Mouse (Mus musculus) cerebellum, postnatal 10 days (tissue): ENCODE results near the gene Cmklr1.

ENCODE experiments used
- DNase-seq, 2 experiments: peaks; one replicate each; pipeline ENCODE4 v3.0.0; 2021; ENCODE audit warnings: mixed read lengths in 2 of 2

Gene Cmklr1

DNA sequence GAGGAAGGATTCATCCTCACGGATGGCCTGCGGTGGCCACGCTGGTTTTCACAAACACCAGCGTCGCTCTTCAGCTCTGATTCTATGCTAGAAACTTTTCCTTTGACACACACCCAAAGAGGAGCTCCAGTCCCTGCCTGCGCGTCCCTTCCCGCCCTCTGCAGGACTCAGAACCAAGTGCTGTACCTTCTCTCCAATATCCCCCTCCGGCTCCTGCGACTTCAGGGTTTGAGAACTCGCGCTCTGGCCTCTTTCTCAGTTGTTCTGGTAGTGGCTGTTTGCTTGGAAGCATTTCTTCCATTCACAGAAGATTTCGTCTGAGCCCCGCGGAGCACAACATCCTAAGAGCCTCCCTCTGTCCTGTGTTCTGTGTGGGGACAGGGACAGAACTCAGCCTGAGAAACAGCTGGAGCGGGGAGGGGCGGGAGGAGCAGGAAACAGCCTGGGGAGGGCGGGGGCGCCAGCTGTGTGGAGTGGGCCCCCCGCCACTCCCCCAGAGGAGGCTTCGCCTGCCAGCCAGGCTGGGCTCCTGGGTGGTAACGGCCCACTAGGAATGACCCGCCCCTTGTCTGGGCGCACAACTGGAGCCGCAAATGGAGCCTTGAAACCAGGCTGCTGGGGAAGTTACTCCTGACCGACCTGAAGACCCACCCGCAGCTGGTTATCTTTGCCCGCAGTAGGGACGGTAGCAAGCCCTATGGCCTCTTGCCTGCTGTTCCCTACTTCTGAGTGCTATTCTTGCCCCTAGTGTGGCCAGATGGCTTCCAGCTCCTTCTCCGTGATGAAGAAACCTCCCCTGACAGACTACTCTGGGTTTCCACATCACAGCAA is at the start of gene Cmklr1:
Gene Cmklr1 (minus strand): TSS at position 392 of the 831 bp plus-strand sequence.
- DNase-seq: peak in 1 of 2 experiments; percentile 48

DNA sequence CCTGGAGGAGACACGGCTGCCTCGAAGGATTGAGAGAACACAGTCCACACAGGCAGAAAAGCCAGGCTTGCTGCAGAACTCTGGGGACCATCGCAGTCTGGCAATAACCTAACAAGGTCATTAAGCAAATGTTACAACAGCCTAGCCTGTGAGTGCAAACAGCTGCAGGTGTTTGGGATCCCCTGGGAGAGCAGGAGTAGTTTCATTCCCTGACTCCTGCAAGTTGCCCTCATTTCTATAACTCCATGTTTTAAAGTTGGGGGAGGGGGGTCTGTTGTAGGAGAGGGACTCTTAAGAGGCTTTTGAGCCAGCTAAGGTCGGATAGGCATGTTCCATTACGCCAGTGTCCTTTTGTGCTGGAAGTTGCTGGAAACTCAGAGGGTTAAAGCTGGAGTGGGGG is 44.2 kb upstream of the Cmklr1 start:
- peak in 1 of 2 experiments; percentile 19 for DNase-seq

DNA sequence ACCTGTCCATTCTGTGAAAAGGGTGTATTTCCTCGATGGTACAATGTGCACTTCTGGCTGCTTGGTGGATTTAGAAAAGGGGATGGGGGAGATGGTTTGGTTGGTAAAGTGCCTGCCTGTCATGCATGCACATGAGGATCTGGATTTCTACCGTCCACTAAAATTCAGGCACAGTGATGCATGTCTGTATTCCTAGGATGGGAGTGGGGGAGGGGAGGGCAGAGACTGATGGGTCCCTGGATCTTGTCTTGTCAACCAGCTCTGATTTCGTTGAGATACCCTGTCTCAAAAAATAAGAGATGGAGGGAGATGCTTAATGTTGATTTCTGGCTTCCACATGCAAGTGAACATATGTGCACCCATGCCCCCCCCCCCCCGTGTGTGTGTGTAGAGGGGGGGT is 43.8 kb upstream of the Cmklr1 start:
- DNase-seq: peak; percentile 52 to 63

DNA sequence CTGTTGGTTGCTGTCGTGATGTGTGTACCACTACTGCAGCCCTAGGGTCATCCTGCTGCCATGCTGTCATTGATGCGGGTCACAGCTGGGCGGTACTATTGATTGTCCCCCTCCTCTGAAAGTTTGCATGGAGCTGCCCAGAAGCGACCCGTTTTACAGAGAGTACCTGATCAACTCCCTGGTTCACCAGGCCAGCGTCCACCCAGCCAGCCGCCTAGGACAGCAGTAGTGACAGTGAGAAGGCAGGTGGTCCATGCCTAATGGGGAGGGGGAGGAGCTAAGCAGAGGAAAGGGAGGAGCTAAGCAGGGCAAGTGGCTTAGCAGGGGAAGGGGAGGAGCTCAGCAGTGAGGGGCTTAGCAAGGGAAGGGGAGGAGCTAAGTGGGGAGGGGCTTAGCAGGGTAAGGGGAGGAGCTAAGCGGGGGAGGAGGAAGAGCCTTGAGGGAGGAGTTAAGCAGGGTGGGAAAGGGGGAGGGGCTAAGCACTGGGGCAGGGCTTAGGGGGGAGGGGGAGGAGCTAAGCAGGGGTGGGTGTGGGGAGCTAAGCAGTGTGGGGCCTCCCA is 43.0 kb upstream of the Cmklr1 start:
- peak in 1 of 2 experiments; percentile 16 for DNase-seq

DNA sequence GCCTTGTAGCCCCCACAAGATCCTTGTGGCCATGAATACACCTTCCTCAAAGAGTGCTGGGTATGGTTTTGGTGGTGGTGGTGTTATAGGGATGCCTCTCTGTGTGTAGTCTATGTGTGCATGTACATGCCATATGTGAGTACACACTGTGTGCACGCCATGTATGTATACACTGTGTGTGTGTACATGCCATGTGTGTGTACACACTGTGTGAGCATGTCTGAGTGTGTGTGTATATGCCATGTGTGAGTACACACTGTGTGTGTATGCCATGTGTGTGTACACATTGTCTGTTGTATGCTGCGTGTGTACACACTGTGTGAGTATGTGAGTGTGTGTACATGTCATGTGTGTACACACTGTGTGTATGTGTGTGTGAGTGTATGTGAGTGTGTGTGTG is 40.6 kb upstream of the Cmklr1 start:
- no peak for DNase-seq

DNA sequence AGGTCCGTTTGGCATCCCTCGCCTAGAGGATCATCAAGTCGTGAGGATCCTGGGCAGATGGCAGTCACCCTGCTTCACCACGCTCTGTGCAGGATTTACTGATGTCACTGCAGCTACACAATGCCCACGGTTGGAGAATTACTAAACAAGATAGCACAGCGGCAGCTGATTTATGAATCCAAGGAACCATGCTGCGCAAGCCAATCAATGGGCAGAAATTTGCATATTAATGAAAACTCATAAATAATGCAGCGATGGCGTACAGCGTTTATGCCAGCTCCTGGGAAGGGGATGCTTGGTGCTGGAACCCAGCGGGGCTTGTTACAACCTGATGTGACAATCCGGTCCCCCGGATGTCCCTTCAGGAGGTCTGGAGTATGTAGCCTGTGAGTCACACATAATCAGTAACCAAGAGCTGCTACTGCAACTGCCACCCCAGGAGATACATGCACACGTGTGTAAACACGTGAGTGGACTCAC is 39.9 kb upstream of the Cmklr1 start:
- peak; percentile 69 for DNase-seq

DNA sequence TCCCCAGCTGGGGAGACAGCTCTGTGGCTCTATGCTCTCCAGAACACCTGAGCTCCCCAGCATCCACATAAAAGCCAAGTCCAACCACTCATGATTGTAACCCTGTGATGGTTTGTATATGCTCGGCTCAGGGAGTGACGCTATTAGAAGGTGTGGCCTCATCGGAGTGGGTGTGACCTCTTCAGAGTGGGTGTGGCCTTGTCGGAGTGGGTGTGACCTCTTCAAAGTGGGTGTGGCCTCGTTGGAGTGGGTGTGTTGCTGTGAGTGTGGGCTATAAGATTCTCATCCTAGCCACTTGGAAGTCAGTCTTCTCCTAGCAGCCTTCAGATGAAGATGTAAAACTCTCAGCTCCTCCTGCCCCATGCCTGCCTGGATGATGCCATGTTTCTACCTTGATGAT is 37.3 kb upstream of the Cmklr1 start:
- no peak for DNase-seq

DNA sequence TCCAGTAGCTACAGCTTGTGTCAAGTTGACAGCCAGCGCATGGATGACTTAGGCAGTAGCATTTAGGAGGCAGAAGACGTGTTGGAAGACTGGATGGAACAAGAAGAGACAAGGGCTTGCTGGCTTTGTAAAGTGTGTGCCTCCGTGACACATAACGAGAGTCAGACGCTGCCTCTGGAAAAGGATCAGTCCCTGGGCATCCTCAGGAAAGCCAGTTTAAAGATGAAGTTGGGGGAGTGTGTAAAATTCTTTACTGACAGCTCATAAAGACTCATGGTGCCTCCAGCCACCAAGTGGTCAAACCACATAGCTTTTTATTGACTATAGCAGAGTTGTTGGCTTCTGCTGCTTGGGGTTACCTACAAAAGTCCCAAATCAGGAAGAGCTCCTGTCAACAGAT is 35.2 kb upstream of the Cmklr1 start:
- DNase-seq: no peak

DNA sequence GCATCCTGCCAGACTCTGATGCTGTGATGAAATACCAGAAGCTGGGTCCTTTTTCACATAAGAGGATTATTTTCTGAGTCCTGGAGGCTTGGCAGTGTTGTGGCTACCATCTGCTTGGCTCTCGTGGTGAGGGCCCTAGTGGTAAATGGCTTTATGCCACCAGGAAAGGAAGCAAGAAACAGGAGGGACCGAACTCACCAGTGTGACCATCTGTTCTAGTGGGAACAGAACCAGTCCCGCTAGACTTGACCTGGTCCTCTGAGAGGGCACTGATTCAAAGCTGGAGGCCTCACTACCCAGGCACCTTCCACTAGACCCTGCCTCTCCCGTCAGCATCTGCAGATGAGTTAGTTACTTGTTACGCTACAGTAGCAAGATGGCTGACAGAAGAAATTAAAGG is 33.0 kb upstream of the Cmklr1 start:
- DNase-seq: peak; percentile 82 to 86

DNA sequence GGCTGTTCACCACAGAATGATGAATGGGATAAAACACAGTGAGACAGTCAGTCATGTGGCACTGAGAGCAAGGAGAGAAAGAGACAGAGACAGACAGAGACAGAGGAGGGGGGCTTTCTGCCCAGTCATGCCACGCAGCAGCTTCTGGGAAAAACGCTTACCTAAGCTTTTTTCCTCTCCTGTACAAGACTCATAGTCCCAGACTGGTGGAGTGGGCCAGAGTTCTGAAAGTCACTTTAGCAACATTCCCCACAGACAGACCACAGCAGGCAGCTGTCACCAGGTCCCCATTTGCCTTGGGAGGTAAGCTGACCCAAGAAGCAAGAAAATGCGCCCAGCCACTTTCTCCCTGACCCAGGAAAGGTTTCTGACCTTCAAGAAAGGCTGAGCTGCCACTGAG is 32.2 kb upstream of the Cmklr1 start:
- DNase-seq: no peak

DNA sequence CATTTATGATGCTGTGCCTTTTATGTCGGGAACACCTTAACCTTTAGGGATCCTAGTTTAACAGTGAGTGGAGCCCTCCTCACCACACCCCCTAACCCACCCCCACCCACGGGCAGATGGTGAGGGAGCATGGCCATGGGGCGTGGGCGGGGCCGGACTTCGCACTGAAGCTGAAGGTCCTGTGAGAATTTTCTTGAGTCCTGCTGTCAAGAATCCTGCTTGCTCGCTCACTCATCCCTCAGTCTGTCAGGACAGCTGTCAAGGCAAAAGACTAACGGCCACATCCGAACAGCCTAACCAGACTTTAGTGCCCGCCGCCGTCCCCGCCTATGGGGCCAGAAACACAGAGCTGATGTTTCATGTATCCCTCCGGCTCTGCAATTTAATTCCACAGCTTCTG is 31.0 kb upstream of the Cmklr1 start:
- DNase-seq: peak in 1 of 2 experiments; percentile 57

DNA sequence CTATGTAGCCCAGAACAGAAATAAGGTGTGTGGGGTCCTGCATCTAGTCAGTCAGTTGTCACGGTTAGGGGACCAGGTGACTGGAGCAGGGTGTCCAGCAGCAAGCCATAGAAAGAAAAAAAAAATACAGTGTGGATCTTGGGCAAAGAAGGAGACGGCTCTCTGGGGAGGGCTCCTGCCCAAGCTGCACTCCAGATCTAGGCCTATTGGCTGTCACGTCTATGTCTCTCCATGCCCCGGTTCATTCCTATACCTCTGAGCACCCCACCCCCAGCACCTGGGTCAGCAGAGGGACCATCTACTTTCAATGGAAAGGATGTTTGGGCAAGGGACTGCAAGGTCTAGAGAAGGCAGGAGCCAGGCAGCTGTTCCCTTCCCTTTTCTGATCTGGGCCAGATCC is 29.3 kb upstream of the Cmklr1 start:
- no peak for DNase-seq

DNA sequence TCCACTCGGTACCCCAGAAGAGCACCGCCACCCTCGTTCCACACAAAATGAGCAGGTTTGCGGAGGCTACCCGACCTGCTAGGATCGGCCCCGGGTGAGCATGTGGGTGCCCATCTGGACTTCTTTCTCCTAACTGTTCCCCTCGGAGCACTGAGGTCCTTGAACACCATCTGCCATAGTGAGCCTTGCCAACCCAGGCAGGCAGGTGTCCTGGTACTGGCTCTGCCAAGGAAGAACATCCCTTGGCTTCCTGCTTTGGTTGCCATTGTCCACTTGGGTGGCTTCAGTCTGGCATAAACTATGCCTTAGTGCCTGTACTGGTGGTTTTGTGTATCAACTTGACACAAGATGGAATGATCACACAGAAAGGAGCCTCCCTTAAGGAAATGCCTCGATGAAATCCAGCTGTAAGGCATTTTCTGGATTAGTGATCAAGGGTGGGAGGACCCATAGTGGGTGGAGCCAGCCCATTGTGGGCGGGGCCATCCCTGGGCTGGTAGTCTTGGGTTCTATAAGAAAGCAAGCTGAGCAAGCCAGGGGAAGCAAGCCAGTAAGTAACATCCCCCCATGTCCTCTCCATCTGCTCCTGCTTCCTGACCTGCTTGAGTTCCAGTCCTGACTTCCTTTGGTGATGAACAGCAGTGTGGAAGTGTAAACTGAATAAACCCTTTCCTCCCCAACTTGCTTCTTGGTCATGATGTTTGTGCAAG is 28.7 kb upstream of the Cmklr1 start:
- DNase-seq: peak; percentile 97 to 98

DNA sequence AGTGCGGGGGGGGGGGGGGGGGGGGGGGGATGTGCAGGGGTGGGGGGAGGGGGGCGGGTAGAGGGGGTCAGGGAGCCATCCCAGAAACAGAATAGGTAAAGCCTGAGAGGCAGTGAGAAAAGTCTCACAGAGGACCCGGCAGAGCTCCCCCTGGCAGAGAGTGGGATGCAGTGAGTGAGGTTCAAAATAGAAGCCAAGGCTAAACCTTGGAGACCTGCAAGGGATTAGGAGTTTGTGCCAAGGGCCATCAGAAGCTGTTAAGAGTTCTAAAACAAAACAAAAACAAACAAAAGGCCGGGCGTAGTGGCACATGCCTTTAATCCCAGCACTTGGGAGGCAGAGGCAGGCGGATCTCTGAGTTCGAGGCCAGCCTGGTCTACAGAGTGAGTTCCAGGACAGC is 27.3 kb upstream of the Cmklr1 start:
- DNase-seq: peak in 1 of 2 experiments; percentile 60

DNA sequence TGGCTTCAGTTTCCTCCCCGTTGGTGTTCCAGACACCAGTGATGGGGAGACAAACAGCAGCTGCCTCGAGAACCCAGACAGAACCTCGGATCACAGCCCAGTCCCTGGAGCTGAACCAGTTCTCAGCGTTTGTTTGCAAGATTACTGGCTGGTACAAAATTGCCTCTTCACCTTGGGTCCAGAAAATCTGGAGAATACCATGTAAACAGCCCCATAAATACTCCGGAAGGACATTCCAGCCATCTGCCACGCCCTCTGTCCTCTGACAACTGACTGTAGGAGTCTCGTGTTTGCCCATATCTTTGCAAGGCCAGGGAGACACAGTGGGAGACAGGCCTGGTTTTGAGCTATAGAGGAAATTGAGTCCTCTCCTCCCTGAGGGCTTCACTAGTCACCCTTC is 24.6 kb upstream of the Cmklr1 start:
- no peak for DNase-seq

DNA sequence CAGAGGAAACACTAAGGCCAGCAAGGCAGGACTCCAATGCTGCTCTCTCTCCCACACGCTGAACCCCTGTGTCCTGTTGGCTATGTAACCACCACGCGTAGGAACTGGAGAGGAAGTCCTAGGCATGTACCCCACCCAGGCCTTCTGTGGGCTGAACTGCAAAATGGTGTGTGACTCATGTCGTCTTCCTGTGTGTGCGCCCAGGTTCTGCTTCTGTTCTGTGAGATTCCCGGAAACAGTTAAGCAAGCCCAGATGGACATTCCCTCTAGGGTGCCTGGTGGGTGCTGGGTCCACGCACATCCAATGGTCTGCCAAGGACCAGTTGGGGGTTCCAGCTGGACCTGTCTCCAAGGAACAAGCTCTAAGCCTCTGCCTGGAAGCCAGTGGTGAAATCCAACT is 22.2 kb upstream of the Cmklr1 start:
- peak in 1 of 2 experiments; percentile 35 for DNase-seq

DNA sequence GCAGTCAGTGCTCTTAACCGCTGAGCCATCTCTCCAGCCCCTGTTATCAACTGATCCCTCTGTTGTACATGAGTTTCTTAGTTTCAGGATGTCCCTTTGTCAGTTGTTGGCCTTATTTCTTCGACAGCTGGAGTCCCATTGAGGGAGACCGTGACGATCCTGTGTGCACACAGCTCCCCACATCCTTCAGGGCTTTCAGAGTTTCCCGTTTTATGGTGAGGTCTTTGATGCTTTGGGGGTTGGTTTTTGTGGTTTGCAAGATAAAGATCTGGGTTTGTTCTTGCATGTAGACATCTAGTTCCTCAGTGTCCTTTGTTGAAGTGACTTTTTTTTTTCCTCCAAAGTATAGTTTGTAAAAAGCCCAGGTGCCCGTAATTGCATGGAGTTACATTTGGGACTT is 20.4 kb upstream of the Cmklr1 start:
- no peak for DNase-seq

DNA sequence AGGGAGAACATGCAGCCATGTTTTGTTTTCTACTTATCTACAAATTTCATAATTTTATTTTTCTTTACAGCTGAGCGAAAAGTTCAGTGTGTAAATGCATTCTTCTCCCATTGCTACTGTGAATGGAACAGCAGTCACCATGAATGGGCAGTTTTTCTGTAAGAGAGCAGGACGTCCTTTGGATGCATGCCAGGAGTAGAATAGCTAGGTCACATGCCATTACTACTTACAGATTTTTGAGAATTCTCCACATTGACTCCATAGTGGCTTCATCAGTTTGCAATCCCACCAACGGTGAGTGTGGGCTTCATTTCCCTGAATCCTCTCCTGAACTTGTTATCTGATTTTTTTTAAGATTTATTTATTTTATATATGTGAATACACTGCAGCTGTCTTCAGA is 19.9 kb upstream of the Cmklr1 start:
- no peak for DNase-seq

DNA sequence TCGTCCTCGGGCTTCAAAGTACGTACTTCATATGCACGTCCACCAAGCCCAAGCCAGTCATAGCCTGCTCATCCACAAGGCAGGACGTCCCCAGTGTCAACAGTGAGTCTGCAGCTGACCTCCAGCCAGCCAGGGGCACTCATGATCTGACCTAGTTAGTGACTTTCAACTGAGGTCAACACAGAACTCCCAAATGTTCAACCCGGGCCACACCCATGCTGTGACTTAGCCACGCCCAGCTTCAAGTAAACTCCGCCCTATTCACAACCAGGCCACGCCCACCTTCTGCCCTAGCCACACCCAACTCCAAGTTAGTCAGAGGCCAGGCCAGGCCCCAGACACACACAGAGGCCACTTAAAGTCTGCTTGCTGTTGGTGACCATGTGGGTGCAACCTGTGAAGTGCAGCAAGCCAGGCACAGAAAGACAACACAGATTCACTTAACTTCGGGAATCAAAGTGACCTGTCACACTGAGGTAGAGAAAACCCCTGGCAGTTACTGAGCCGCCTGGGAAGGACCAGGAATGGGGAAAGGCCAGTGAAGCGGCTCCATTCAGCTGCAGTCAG is 14.5 kb upstream of the Cmklr1 start:
- DNase-seq: no peak

DNA sequence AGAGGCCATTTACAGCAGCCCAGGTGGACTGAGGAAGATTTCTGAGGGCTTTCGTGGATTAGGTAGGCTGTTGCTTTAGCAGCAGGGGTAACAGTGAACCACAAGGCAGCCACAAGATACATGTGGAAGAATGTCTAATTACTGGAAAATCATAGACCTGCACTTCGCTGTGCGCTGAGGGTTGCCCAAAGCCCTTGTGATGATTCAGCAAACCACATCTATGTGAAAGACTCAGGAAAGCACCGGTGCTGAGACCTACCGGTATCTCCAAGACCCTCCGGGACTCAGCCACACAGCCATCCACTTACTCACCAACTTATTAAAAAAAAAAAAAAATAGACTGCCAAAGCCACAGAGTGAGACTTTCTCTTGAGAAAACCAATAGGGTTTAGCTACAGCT is 13.9 kb upstream of the Cmklr1 start:
- no peak for DNase-seq

DNA sequence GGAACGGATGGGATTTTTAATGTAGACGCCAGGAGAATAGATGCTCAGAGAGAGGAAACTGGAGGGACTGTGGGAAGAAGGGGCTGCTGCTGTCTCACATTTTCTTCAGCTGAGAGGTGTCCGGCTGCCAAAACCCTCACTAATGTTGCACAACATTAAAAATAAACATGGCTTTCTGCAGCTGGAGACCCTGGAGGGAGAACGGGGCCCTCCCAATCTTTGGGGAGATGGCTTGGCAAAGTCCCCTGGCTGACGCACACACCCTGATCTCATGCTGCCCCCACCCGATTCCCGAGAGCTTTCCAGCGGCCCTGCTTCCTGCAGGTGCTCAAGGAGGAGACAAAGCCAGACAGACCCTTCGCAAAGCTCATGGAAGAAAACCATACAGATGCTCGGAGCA is 10.6 kb upstream of the Cmklr1 start:
- no peak for DNase-seq

DNA sequence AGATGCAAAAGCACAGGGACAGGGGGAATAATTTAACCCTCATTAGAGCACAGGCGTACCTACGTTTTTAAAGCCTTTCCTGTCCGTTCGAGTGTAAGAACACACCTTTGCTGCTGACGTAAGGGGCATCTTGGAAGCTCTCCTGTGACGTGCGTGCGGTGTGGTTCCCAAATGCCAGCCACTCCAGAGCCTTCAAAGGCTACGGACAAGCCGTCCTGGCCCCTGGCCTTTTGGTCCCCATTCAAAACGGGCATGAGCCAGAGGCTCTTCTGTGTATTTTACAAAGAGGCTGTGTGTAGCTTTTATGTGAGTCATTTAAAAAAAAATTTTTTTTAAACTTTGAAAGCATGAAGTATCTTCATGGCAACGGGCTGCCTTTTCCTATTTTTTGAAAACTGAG is 4.6 kb upstream of the Cmklr1 start:
- DNase-seq: peak; percentile 79 to 81

DNA sequence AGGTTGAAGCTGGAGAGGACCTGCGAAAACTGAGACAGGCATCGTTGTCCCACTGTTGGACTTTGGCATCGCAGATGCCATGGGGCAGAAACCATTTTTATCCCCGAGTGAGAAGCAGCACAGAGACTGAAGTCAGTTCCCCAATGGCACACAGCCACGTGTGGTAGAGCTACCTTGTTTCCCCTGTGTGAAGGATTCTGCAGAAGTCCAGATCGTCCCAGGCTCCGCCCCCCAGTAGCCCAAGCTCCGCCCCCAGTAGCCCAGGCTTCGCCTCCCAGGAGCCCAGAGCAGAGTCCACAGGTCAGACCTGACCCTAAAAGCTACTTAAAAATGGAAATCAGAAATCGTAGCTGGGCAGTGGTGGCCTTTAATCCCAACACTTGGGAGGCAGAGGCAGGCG is 4.0 kb upstream of the Cmklr1 start:
- DNase-seq: no peak

DNA sequence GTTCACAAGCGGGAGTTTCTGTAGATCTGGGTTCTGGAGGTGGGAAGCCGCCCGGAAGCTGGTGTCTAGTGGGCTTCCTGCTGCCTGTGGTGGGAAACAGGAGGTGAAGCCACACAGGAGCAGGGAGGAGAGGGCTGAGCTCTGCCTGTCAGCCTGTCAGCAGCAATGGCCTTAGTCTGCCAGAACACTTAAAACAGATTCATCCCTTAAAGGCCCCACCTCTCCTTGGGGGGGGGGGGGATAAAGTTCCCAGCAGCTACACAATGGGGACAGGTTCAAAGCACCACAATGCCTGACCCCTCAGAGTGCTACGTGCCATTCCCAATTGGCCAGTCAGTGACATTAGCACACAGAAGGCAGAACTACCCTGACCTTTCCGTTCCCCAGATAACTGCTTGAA is 2.0 kb upstream of the Cmklr1 start:
- no peak for DNase-seq
